Comparison of ENCODE assay signal across 11 mouse cellular contexts in the genomic region with DNA sequence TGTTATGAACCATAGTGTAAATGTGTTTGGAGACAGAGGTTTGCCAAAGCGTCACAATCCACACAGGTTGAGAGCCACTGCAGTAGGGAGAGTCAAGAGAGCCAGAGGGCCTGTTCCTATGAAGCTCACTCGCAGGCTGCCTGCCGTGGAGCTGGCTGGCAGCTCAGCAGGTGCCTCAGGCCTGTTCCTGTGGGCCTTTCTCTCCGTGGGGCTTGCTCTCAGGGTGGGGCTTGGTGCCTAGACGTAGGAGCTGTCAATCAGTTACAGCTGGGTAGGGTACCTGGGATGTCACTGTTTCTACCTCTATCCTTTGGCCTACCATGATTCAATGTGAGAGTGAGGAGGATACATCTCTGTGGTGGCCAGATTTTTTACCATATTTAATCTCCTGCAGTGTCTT. TPM values are rescaled to one million over a fixed set of nuclear protein-coding genes. Genes with fewer than 3 reads are reported as not detected.
DNase-seq lines count a peak whose midpoint lies in the region; ATAC-seq and TF ChIP-seq lines count a peak whose summit lies in the region.
"Had no signal": no experiment of that assay in that cellular context is flagged by ENCODE, and none has a peak within 500 bp of the region (broad histone marks: within the 10 kb centered on the region; RNA-seq: fewer than 3 reads in every experiment).

No protein-coding gene starts in this region.

- no peak for TF ChIP-seq CTCF in gastrocnemius, adult 2 months (IDR thresholded peaks at IDR 0.05)
- no peak for TF ChIP-seq CTCF in layer of hippocampus, adult 2 months (conservative IDR thresholded peaks at IDR 0.05)
- TF ChIP-seq CTCF in forebrain, postnatal 0 days (IDR thresholded peaks at IDR 0.05; ENCODE audit: low read depth), result no peak

- H3K4me3 ChIP-seq in embryonic facial prominence, embryonic 13.5 days, result no peak overlapping the region
- no peak overlapping the region for H3K4me3 ChIP-seq in embryonic facial prominence, embryonic 10.5 days
- H3K4me3 ChIP-seq in gastrocnemius, adult 2 months, result no peak overlapping the region
- H3K4me3 ChIP-seq in layer of hippocampus, adult 2 months, result no peak overlapping the region
- H3K4me3 ChIP-seq in forebrain, postnatal 0 days (ENCODE audit: low read depth, low read length), result no peak overlapping the region
- H3K4me3 ChIP-seq: heart, embryonic 13.5 days; hindbrain, embryonic 13.5 days had no signal

- H3K27ac ChIP-seq in embryonic facial prominence, embryonic 13.5 days, result no peak overlapping the region
- no peak overlapping the region for H3K27ac ChIP-seq in embryonic facial prominence, embryonic 10.5 days (replicated peaks)
- H3K27ac ChIP-seq in gastrocnemius, adult 2 months, result peak overlapping the region; percentile 86
- H3K27ac ChIP-seq in layer of hippocampus, adult 2 months, result peak overlapping the region; percentile 85
- peak overlapping the region; percentile 84 for H3K27ac ChIP-seq in forebrain, postnatal 0 days (ENCODE audit: low read depth, low read length)
- H3K27ac ChIP-seq: heart, embryonic 13.5 days had no signal

- no peak for DNase-seq in embryonic facial prominence, embryonic 10.5 days (ENCODE audit: low spot score)
- no peak for DNase-seq in gastrocnemius, adult 2 months
- no peak for DNase-seq in gastrocnemius, adult 8-10 months (ENCODE audit: low spot score in 2 of 2)
- DNase-seq in layer of hippocampus, adult 2 months (ENCODE audit: low spot score in 2 of 2), result no peak
- DNase-seq in layer of hippocampus, postnatal 36 days, result no peak
- no peak for DNase-seq in forebrain, postnatal 0 days
- no peak for DNase-seq in kidney, postnatal 14 days
- DNase-seq: heart, postnatal 36 days had no signal

- 59% methylated on average over 5 of the region's 5 CpGs for WGBS in embryonic facial prominence, embryonic 13.5 days
- 66% methylated on average over 5 of the region's 5 CpGs for WGBS in embryonic facial prominence, embryonic 10.5 days
- 54% methylated on average over 5 of the region's 5 CpGs for WGBS in forebrain, postnatal 0 days

- peaks cover 12% of the 10 kb centered on the region for H3K4me1 ChIP-seq in embryonic facial prominence, embryonic 13.5 days
- H3K4me1 ChIP-seq in embryonic facial prominence, embryonic 10.5 days, result peaks cover 13% of the 10 kb centered on the region
- H3K4me1 ChIP-seq in forebrain, postnatal 0 days (ENCODE audit: insufficient read depth), result peaks cover 21% of the 10 kb centered on the region

- intact Hi-C loops in gastrocnemius, adult 2 months (cut with DNase I), result loop anchor here (5.0 kb wide), 1 partner anchor 37 kb away; the partner anchor contains the start of gene Eif3d

- H3K4me2 ChIP-seq in embryonic facial prominence, embryonic 13.5 days, result no peak overlapping the region
- no peak overlapping the region for H3K4me2 ChIP-seq in forebrain, postnatal 0 days (ENCODE audit: low read depth)
- H3K4me2 ChIP-seq: heart, embryonic 13.5 days; hindbrain, embryonic 13.5 days had no signal

- no peak for ATAC-seq in embryonic facial prominence, embryonic 13.5 days (ENCODE audit: insufficient number of reproducible peaks, insufficient read depth, low FRiP score, low TSS enrichment, low read depth)
- no peak for ATAC-seq in forebrain, postnatal 0 days

- H3K27me3 ChIP-seq in embryonic facial prominence, embryonic 13.5 days, result no peaks in the 10 kb centered on the region
- H3K27me3 ChIP-seq in embryonic facial prominence, embryonic 10.5 days (replicated peaks; ENCODE audit: low read depth, poor library complexity, severe bottlenecking), result no peaks in the 10 kb centered on the region
- H3K27me3 ChIP-seq in forebrain, postnatal 0 days (ENCODE audit: insufficient read depth, low read length), result no peaks in the 10 kb centered on the region

- H3K9me3 ChIP-seq in embryonic facial prominence, embryonic 13.5 days, result no peaks in the 10 kb centered on the region
- no peaks in the 10 kb centered on the region for H3K9me3 ChIP-seq in embryonic facial prominence, embryonic 10.5 days
- H3K9me3 ChIP-seq in forebrain, postnatal 0 days (ENCODE audit: low read length), result no peaks in the 10 kb centered on the region
- H3K9me3 ChIP-seq: heart, embryonic 13.5 days; hindbrain, embryonic 13.5 days had no signal

- H3K36me3 ChIP-seq in embryonic facial prominence, embryonic 13.5 days, result no peaks in the 10 kb centered on the region
- H3K36me3 ChIP-seq in embryonic facial prominence, embryonic 10.5 days (replicated peaks), result no peaks in the 10 kb centered on the region
- no peaks in the 10 kb centered on the region for H3K36me3 ChIP-seq in forebrain, postnatal 0 days (ENCODE audit: insufficient read depth)
- H3K36me3 ChIP-seq: heart, embryonic 13.5 days; hindbrain, embryonic 13.5 days had no signal

- peak overlapping the region; percentile 32; the same call in 1 of the 2 replicates for H3K9ac ChIP-seq in embryonic facial prominence, embryonic 13.5 days
- no peak overlapping the region for H3K9ac ChIP-seq in forebrain, postnatal 0 days
- H3K9ac ChIP-seq: heart, embryonic 13.5 days had no signal

RNA-seq across cellular contexts. Expression of gene Txn2, which starts 6.2 kb away (rescaled TPM):
- 236 and 244 TPM in 2 replicates for polyA plus RNA-seq in embryonic facial prominence, embryonic 13.5 days (2015; fragmentation: Nextera tagmentation; extraction: Ambion mirVana)
- 287 and 289 TPM in 2 replicates for polyA plus RNA-seq in embryonic facial prominence, embryonic 10.5 days (2016; fragmentation: Nextera tagmentation; extraction: Ambion mirVana)
- total RNA-seq in gastrocnemius, adult 2 months (2021), result 100 to 1,000 TPM; 189 to 247 TPM
- total RNA-seq in gastrocnemius, adult 8-10 months (2022), result 100 to 1,000 TPM; 189 to 214 (median 212) TPM
- 100 to 1,000 TPM; 119 to 136 TPM for total RNA-seq in layer of hippocampus, adult 2 months (2021)
- total RNA-seq in layer of hippocampus, postnatal 36 days (2021), result 100 to 1,000 TPM; 125 to 135 TPM
- 35.8 and 36.5 TPM in 2 replicates for total RNA-seq in forebrain, postnatal 0 days (2014; rRNA removed)
- 200 and 227 TPM in 2 replicates for polyA plus RNA-seq in forebrain, postnatal 0 days (2015; fragmentation: Nextera tagmentation; extraction: Ambion mirVana)

RNA-seq across cellular contexts. Expression of gene Foxred2, which starts 21.6 kb away (rescaled TPM):
- 7.7 and 7.9 TPM in 2 replicates for polyA plus RNA-seq in embryonic facial prominence, embryonic 13.5 days (2015; fragmentation: Nextera tagmentation; extraction: Ambion mirVana)
- polyA plus RNA-seq in embryonic facial prominence, embryonic 10.5 days (2016; fragmentation: Nextera tagmentation; extraction: Ambion mirVana), result 7.2 and 7.3 TPM in 2 replicates
- under 1 TPM; 0.43 to 0.84 TPM for total RNA-seq in gastrocnemius, adult 2 months (2021)
- total RNA-seq in gastrocnemius, adult 8-10 months (2022), result under 1 TPM; 0.17 to 0.61 (median 0.31) TPM
- 10 to 100 TPM; 11.1 to 11.7 TPM for total RNA-seq in layer of hippocampus, adult 2 months (2021)
- 10 to 100 TPM; 10.5 to 11.8 TPM for total RNA-seq in layer of hippocampus, postnatal 36 days (2021)
- total RNA-seq in forebrain, postnatal 0 days (2014; rRNA removed), result 24.5 and 26.9 TPM in 2 replicates
- polyA plus RNA-seq in forebrain, postnatal 0 days (2015; fragmentation: Nextera tagmentation; extraction: Ambion mirVana), result 9.4 and 10.6 TPM in 2 replicates

RNA-seq across cellular contexts. Expression of gene Eif3d, which starts 35.6 kb away (rescaled TPM):
- polyA plus RNA-seq in embryonic facial prominence, embryonic 13.5 days (2015; fragmentation: Nextera tagmentation; extraction: Ambion mirVana), result 196 and 204 TPM in 2 replicates
- 249 and 271 TPM in 2 replicates for polyA plus RNA-seq in embryonic facial prominence, embryonic 10.5 days (2016; fragmentation: Nextera tagmentation; extraction: Ambion mirVana)
- total RNA-seq in gastrocnemius, adult 2 months (2021), result 10 to 100 TPM; 57.7 to 63.5 TPM
- total RNA-seq in gastrocnemius, adult 8-10 months (2022), result 10 to 100 TPM; 51.7 to 65.7 (median 53.8) TPM
- 100 to 1,000 TPM in 1 of 2 experiments, 10 to 100 TPM in 1; 94.7 to 103 TPM for total RNA-seq in layer of hippocampus, adult 2 months (2021)
- 100 to 1,000 TPM in 1 of 2 experiments, 10 to 100 TPM in 1; 96.9 to 102 TPM for total RNA-seq in layer of hippocampus, postnatal 36 days (2021)
- 165 and 167 TPM in 2 replicates for total RNA-seq in forebrain, postnatal 0 days (2014; rRNA removed)
- 130 and 165 TPM in 2 replicates for polyA plus RNA-seq in forebrain, postnatal 0 days (2015; fragmentation: Nextera tagmentation; extraction: Ambion mirVana)

Comparison
In these comparisons a context has a peak if more than half of its experiments do, and no peak if none do; other contexts are left out.
1. H3K27ac ChIP-seq: peak in gastrocnemius, adult 2 months (single experiment), layer of hippocampus, adult 2 months (single experiment) and forebrain, postnatal 0 days (single experiment); none in embryonic facial prominence, embryonic 13.5 days (single experiment) and embryonic facial prominence, embryonic 10.5 days (single experiment).
2. RNA of gene Foxred2, which starts 21.6 kb away (total RNA-seq): 24.5 to 26.9 TPM in forebrain, postnatal 0 days, 10.5 to 11.8 TPM in layer of hippocampus, postnatal 36 days and 11.1 to 11.7 TPM in layer of hippocampus, adult 2 months; 0.43 to 0.84 TPM in gastrocnemius, adult 2 months and 0.17 to 0.61 TPM in gastrocnemius, adult 8-10 months; every median in the first group is over 4 times any median in the second.